Mouse (Mus musculus): Measurements from ENCODE around the gene Ripor2.
"Not testable (repeated sequence)": the region's sequence is repeated elsewhere in the genome, so short reads cannot be mapped to it uniquely, and the experiment has no call there.

Ripor2 gene

DNA sequence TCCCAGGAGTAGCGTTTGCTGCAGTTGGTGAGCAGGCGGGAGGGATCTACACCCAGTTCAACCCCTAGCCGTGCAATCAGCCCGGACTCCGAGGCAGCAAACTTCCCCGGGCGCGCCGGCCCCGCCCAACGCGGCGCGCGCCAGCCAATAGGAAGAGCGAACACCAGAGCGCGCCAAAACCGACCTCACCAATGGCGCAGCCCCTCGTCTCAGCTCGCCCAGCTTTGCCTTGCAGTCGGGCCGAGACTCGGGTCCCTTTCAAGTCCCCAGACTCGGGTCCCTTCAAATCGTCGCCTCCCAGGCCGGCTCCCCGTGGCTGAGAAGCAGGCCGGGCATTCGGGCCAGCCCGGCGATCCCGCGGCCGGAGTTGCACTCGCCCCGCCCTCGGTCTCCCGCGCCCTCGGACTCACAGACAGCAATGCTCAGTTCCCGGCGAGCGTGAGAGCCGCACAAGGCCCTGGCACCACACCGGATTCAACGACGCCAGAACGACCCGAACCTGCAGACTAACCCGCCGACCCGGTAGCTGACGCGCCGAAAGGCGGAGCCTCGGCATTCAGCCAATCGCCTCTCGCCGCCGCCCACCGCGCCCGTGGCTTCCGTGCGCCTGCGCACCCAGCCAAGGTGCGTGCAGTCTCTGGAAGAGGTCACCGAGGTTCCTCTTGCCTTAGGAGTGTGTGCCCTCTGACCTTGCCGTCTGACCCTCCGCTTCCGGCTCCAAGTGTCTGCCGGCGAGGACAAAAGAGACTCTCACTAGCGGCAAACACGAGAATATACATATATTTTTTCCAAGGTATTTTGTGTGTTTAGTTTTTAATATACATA lies 179.6 kb downstream of the Ripor2 start, which contains the start of gene Gmnn:
Gene Gmnn (minus strand): TSS at position 521 of the 825 bp plus-strand sequence.
- no peaks in the 10 kb centered on the region for H3K9me3 ChIP-seq (ENCODE audit: low read length)

DNA sequence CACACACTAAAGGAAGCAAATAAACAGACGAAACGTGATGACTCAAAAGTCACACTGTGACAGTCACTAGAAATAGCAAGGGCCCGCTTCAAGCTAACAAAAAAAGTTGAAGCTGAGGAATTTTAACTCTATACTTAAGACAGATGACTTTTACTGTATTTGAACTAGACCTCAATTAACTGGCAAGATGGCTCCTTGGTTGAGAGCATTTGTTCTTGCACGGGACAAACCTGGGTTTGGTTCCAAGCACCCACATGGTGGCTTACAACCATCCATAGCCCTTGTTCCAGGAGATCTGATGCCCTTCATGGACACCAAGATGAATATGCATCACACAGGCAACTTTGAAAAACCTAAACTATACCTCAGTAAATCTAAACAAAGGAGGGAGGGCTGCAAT lies 180.3 kb downstream of the Ripor2 start:
- Histone ChIP-seq H3K27me3 (ENCODE audit: insufficient read depth, low read length) (no peaks in the 10 kb centered on the region), H3K4me3 (replicated peaks; ENCODE audit: low read length) (peak overlapping the region; percentile 98), H3K4me1 (replicated peaks; ENCODE audit: low read depth, low read length) (peaks cover 44% of the 10 kb centered on the region), H3K36me3 (ENCODE audit: insufficient read depth, low read length) (peaks cover 33% of the 10 kb centered on the region), H3K9me3 (ENCODE audit: low read length) (no peaks in the 10 kb centered on the region)
- TF ChIP-seq CTCF (conservative IDR thresholded peaks at IDR 0.05; ENCODE audit: low read length) = no peak
- no peak for TF ChIP-seq POU5F1 (IDR thresholded peaks at IDR 0.05; ENCODE audit: borderline replicate concordance, low read length)
- TF ChIP-seq NANOG (IDR thresholded peaks at IDR 0.05; ENCODE audit: borderline replicate concordance, low read length) = no peak

More for the DNA sequence above, 179.6 kb downstream of the Ripor2 start, which contains the start of gene Gmnn:
- Histone ChIP-seq H3K36me3 (ENCODE audit: insufficient read depth, low read length) (peaks cover 39% of the 10 kb centered on the region), H3K4me3 (replicated peaks; ENCODE audit: low read length) (peak within 1 kb of the TSS; percentile 98), H3K27me3 (ENCODE audit: insufficient read depth, low read length) (no peaks in the 10 kb centered on the region), H3K4me1 (replicated peaks; ENCODE audit: low read depth, low read length) (peaks cover 44% of the 10 kb centered on the region)
- TF ChIP-seq NANOG (IDR thresholded peaks at IDR 0.05; ENCODE audit: borderline replicate concordance, low read length) (no peak), POU5F1 (IDR thresholded peaks at IDR 0.05; ENCODE audit: borderline replicate concordance, low read length) (no peak), CTCF (conservative IDR thresholded peaks at IDR 0.05; ENCODE audit: low read length) (no peak)

DNA sequence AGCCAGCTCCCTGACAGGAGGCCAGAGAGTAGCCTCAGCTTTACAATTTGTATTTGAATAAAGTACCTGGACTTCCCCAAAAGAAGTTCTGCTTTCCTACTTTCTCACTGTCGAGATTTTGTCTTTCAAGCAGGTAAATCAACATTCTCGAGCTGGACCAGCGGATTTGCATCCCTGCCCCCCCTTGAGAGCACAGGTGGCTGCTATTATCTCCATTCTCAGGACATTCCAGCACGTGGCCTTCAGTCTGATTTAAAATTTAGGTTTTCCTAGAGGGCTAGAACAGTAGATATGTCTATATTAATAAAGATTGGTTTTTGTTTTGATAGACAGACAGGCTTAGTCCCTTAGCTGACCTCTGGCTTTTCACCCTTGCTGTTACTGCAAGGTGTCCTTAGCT lies 185.8 kb downstream of the Ripor2 start:
- H3K4me1 ChIP-seq (replicated peaks; ENCODE audit: low read depth, low read length) = peaks cover 10% of the 10 kb centered on the region
- not testable (repeated sequence) for H3K4me3 ChIP-seq (replicated peaks; ENCODE audit: low read length); H3K36me3 ChIP-seq (ENCODE audit: insufficient read depth, low read length); H3K27me3 ChIP-seq (ENCODE audit: insufficient read depth, low read length)
- H3K9me3 ChIP-seq (ENCODE audit: low read length) = peaks cover 35% of the 10 kb centered on the region

DNA sequence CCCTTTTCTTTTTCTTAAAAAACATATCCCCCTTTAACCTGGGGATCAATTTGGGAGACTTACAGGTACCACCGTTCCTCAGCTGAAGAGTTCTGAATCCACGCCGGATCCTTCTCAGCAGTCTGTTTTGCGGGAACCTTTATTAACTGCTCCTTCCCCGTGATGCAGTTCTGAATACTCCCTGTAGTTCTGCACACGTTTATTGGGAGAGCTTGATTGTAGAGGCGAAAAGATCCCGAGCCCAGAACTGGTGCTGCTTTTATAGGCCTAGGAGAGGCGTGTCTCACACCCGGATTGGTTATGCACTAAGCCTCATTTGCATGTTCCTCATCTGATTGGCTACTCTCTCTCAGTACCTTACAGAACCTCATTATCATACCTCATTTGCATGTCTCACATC lies 189.5 kb downstream of the Ripor2 start:
- not testable (repeated sequence) for H3K4me3 ChIP-seq (replicated peaks; ENCODE audit: low read length); H3K27me3 ChIP-seq (ENCODE audit: insufficient read depth, low read length); H3K4me1 ChIP-seq (replicated peaks; ENCODE audit: low read depth, low read length); H3K36me3 ChIP-seq (ENCODE audit: insufficient read depth, low read length)
- H3K9me3 ChIP-seq (ENCODE audit: low read length) = peaks cover 49% of the 10 kb centered on the region

DNA sequence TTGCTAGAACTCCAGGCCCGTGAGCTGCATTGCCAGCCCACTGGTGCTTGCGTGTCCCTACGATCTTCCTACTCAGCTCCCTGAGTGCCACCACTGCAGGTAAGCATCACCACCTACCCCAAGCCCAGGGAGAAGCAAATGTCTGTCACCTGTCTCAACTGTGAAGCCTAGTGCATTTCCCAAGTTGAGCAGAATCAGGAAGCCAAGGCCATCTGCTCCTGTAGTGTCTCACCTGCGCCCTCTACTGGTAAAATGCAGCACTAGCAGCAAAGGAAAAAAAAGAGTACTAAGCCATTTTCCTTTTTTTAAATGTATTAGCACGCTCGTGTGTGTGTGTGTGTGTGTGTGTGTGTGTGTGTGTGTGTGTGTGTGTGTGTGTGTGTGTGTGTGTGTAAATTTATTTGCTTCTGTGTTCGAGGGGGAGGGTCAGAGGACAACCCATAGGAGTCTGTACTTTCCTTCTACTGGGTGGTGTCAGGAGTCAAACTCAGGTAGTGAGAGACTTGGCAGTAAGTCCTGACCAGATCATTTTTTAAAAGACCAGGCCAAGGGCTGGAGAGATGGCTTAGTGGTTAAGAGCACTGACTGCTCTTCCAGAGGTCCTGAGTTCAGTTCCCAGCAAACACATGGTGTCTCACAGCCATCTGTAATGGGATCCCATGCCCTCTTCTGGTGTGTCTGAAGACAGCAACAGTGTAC lies 194.3 kb downstream of the Ripor2 start:
- Histone ChIP-seq H3K27me3 (ENCODE audit: insufficient read depth, low read length) (no peaks in the 10 kb centered on the region), H3K4me1 (replicated peaks; ENCODE audit: low read depth, low read length) (no peaks in the 10 kb centered on the region), H3K9me3 (ENCODE audit: low read length) (peaks cover 28% of the 10 kb centered on the region), H3K36me3 (ENCODE audit: insufficient read depth, low read length) (no peaks in the 10 kb centered on the region), H3K4me3 (replicated peaks; ENCODE audit: low read length) (no peak overlapping the region)
- TF ChIP-seq CTCF (conservative IDR thresholded peaks at IDR 0.05; ENCODE audit: low read length) = peak; percentile 96
- TF ChIP-seq POU5F1 (IDR thresholded peaks at IDR 0.05; ENCODE audit: borderline replicate concordance, low read length) = no peak

DNA sequence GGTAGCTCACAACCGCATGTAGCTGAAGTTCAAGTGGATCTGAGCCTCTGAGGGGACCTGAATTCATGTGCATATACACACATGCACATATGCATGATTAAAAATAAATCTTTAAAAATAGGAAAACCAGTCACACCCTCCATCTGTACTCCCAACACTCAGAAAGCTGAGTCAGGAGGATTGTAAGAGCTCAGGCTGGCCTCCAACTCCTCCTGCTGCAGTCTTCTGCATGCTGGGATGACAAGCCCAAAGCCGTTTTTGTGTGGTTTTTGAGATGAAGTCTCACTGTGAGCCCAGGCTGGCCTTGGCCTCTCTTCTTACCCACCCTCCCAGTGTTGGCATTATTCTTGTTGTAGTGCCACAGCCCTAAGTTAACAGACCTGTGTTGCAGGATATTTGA lies 196.0 kb downstream of the Ripor2 start:
- Histone ChIP-seq H3K4me1 (replicated peaks; ENCODE audit: low read depth, low read length) (no peaks in the 10 kb centered on the region), H3K4me3 (replicated peaks; ENCODE audit: low read length) (no peak overlapping the region), H3K27me3 (ENCODE audit: insufficient read depth, low read length) (no peaks in the 10 kb centered on the region), H3K9me3 (ENCODE audit: low read length) (peaks cover 26% of the 10 kb centered on the region), H3K36me3 (ENCODE audit: insufficient read depth, low read length) (no peaks in the 10 kb centered on the region)
- TF ChIP-seq POU5F1 (IDR thresholded peaks at IDR 0.05; ENCODE audit: borderline replicate concordance, low read length) = no peak
- no peak for TF ChIP-seq CTCF (conservative IDR thresholded peaks at IDR 0.05; ENCODE audit: low read length)
- TF ChIP-seq NANOG (IDR thresholded peaks at IDR 0.05; ENCODE audit: borderline replicate concordance, low read length) = no peak

DNA sequence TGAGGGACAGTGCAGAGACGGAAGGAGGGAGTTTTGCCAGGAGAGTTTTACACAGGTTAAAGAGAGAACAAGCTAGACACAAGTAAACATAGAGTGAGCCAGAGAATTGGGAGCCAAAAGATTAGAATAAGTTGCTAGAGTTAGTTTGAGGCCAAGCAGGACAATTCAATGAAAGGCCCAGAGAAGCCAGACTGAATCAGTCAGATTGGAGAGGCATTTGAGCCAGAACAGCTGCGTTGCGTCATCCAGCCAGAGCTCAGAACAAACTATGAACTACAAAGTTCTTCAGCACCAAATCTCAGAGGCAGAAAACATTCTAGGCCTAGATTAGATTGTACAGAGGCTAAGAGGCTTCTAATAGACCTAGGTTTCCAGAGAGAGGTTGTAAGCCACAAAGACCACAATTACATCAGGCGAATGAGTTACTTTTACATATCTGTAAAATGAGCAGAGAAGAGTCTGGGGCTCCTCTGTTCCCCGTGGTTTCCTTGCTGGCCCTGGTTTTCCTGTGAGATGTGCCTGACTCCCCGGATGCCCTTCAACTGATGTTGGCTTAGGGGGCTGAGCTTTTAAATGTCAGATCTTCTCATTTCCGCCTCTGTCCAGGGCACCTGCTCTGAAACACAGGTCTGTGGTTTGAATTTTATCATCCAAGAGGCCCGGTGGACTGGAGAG lies 196.9 kb downstream of the Ripor2 start:
- no peaks in the 10 kb centered on the region for H3K27me3 ChIP-seq (ENCODE audit: insufficient read depth, low read length)
- peaks cover 20% of the 10 kb centered on the region for H3K9me3 ChIP-seq (ENCODE audit: low read length)
- H3K4me1 ChIP-seq (replicated peaks; ENCODE audit: low read depth, low read length) = no peaks in the 10 kb centered on the region
- H3K36me3 ChIP-seq (ENCODE audit: insufficient read depth, low read length) = no peaks in the 10 kb centered on the region
- TF ChIP-seq POU5F1 (IDR thresholded peaks at IDR 0.05; ENCODE audit: borderline replicate concordance, low read length) (no peak), NANOG (IDR thresholded peaks at IDR 0.05; ENCODE audit: borderline replicate concordance, low read length) (no peak)
- H3K4me3 ChIP-seq (replicated peaks; ENCODE audit: low read length) = no peak overlapping the region

DNA sequence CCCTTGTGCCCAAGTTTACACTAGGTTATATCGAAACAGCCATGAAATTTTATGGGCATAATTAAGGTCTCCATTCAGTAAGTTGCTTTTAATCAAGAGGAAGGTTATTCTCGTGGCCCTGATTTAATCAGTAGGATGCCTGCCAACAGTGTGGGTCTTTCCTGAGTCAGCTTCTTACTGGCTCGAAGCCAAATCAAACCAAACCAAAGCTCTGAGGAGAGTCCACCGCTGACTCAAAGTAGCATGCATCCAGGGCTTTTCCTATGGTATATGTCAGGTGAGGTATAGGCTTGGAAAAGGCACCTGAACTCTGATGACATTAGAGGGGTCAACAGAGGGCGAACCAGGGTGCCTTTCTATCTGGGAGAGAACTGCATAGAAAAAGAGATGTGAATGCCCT lies 199.9 kb downstream of the Ripor2 start:
- no peaks in the 10 kb centered on the region for H3K27me3 ChIP-seq (ENCODE audit: insufficient read depth, low read length)
- H3K4me1 ChIP-seq (replicated peaks; ENCODE audit: low read depth, low read length) = peaks cover 17% of the 10 kb centered on the region
- no peak for TF ChIP-seq POU5F1 (IDR thresholded peaks at IDR 0.05; ENCODE audit: borderline replicate concordance, low read length)
- no peak for TF ChIP-seq NANOG (IDR thresholded peaks at IDR 0.05; ENCODE audit: borderline replicate concordance, low read length)
- H3K4me3 ChIP-seq (replicated peaks; ENCODE audit: low read length) = no peak overlapping the region
- H3K9me3 ChIP-seq (ENCODE audit: low read length) = peaks cover 15% of the 10 kb centered on the region
- no peaks in the 10 kb centered on the region for H3K36me3 ChIP-seq (ENCODE audit: insufficient read depth, low read length)
